Mouse (Mus musculus) erythroblast, embryonic 14.5 days (primary cell): Measurements from ENCODE around the gene Gm156. TPM values are rescaled to one million over a fixed set of nuclear protein-coding genes. Genes with fewer than 3 reads are reported as not detected.
"Not testable (repeated sequence)": the region's sequence is repeated elsewhere in the genome, so short reads cannot be mapped to it uniquely, and the experiment has no call there.

Source experiments
- H3K27me3 ChIP-seq: 2 replicates; pipeline ENCODE4 v1.6.1; 2012; ENCODE audit warnings: inconsistent platforms; ENCODE audit not compliant: control insufficient read depth
- H3K36me3 ChIP-seq: 2 replicates; pipeline ENCODE4 v1.6.1; 2012; ENCODE audit warnings: mild to moderate bottlenecking, inconsistent platforms; ENCODE audit not compliant: control insufficient read depth
- H3K4me1 ChIP-seq: 2 replicates; pipeline ENCODE4 v1.6.1; 2012; ENCODE audit warnings: inconsistent platforms; ENCODE audit not compliant: control insufficient read depth
- H3K4me3 ChIP-seq: replicated peaks from 2 replicates; pipeline ENCODE3; 2012; ENCODE audit warnings: moderate library complexity, mild to moderate bottlenecking, inconsistent platforms
- H3K9me3 ChIP-seq: 2 replicates; pipeline ENCODE4 v1.6.1; 2012; ENCODE audit warnings: low read length, inconsistent platforms, mixed read lengths; ENCODE audit not compliant: control insufficient read depth
- GATA1 ChIP-seq: IDR thresholded peaks from 2 replicates; pipeline ENCODE4 v1.6.1; 2012; ENCODE audit warnings: low read length, inconsistent platforms, mixed read lengths
- TAL1 ChIP-seq: IDR thresholded peaks from 3 replicates; pipeline ENCODE4 v1.6.1; 2012; ENCODE audit warnings: low read length, inconsistent platforms, mixed read lengths
- polyA plus RNA-seq: library from polyadenylated mRNA; stranded (reverse); fragments of >175 nt; gene quantifications from 2 replicates; pipeline ENCODE4 v1.2.3, GENCODE M21; 2012

Gm156 gene
- polyA plus RNA-seq: not detected in 2 replicates

DNA sequence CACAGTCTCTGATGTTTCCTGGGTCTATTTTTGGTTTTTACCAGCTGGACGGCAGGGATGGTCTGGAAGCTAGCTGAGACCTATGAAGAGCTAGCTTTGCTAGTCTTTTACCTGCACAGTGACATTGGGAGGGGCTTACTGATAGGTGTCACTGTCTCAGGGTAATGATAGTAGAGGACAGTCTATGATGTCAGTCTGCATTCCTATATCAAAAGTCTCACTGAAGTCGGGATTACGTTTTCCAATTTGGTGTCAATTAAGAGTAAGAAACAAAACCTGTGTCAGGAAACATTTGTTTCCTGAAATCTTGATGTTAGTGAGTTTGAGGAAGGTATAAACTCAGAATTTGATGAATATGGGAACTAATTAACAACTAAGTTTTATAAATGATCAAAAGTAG, at the start of gene Gm156:
Gene Gm156 (minus strand): TSS at position 101 of the 400 bp plus-strand sequence.
- not testable (repeated sequence) for H3K4me1 ChIP-seq, H3K4me3 ChIP-seq, H3K9me3 ChIP-seq, H3K27me3 ChIP-seq, H3K36me3 ChIP-seq

- H3K27me3 ChIP-seq: no peaks in the 10 kb centered on the region
- no peaks in the 10 kb centered on the region for H3K36me3 ChIP-seq
- no peak overlapping the region for H3K4me3 ChIP-seq
- TF ChIP-seq TAL1 (no peak), GATA1 (no peak)
- no peaks in the 10 kb centered on the region for H3K4me1 ChIP-seq
- H3K9me3 ChIP-seq: no peaks in the 10 kb centered on the region
Observed at GRCm38 (mm10) chr6:129825559-129825958, 41.5 kb upstream of the Gm156 start.

- TF ChIP-seq TAL1 (no peak), GATA1 (no peak)
- H3K9me3 ChIP-seq: no peaks in the 10 kb centered on the region; the same call in 1 of the 2 replicates
- H3K27me3 ChIP-seq: no peaks in the 10 kb centered on the region
Observed at GRCm38 (mm10) chr6:129824004-129824403, 39.9 kb upstream of the Gm156 start.

GRCm38 (mm10) chr6:129817731-129818130, 33.7 kb upstream of the Gm156 start:
- no peaks in the 10 kb centered on the region; the same call in 1 of the 2 replicates for H3K9me3 ChIP-seq
- no peaks in the 10 kb centered on the region for H3K36me3 ChIP-seq
- no peaks in the 10 kb centered on the region for H3K27me3 ChIP-seq
- TF ChIP-seq TAL1 (no peak), GATA1 (no peak)
- no peak overlapping the region for H3K4me3 ChIP-seq
- H3K4me1 ChIP-seq: no peaks in the 10 kb centered on the region

More at GRCm38 (mm10) chr6:129824004-129824403, 39.9 kb upstream of the Gm156 start:
- Histone ChIP-seq H3K36me3 (no peaks in the 10 kb centered on the region), H3K4me3 (no peak overlapping the region), H3K4me1 (no peaks in the 10 kb centered on the region)

- Histone ChIP-seq H3K4me1 (no peaks in the 10 kb centered on the region), H3K36me3 (no peaks in the 10 kb centered on the region), H3K27me3 (no peaks in the 10 kb centered on the region), H3K4me3 (no peak overlapping the region), H3K9me3 (no peaks in the 10 kb centered on the region; the same call in 1 of the 2 replicates)
- no peak for TF ChIP-seq GATA1
- no peak for TF ChIP-seq TAL1
Observed at GRCm38 (mm10) chr6:129747654-129748032, 36.4 kb downstream of the Gm156 start.

DNA sequence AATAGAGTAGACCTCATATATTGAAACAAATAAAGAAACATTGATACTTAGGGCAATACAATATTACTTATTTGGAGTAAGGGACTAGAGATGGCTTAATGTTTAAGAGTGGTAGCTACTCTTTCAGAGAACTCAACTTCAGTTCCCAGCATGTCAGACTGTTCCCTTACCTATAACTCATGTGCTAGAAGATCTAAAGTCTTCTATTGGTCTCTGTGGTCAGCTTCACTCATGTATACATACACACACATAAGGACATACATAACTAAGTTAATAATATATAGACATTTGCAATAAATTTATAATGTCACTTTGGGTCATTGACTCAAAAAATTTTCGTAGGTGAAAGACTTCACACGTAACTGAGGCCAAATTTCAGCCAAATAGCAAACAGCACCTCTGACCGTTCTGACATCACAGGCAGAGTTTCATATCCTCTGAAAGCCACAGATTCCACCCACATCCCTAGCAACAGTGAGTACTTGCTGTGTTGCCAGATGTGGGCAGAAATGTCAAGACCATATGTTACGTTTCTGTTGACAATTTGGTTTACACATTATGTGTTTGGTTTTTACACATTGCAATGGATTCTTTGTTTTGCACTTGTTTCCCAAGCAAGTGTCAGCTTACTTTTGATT, 36.9 kb downstream of the Gm156 start:
- Histone ChIP-seq H3K36me3 (no peaks in the 10 kb centered on the region), H3K4me3 (no peak overlapping the region), H3K4me1 (no peaks in the 10 kb centered on the region), H3K27me3 (no peaks in the 10 kb centered on the region), H3K9me3 (no peaks in the 10 kb centered on the region; the same call in 1 of the 2 replicates)
- TF ChIP-seq TAL1 (no peak), GATA1 (no peak)

GRCm38 (mm10) chr6:129746151-129746550, 37.9 kb downstream of the Gm156 start:
- TF ChIP-seq GATA1: no peak
- no peak for TF ChIP-seq TAL1
- Histone ChIP-seq H3K4me1 (no peaks in the 10 kb centered on the region), H3K4me3 (no peak overlapping the region), H3K9me3 (no peaks in the 10 kb centered on the region; the same call in 1 of the 2 replicates), H3K27me3 (no peaks in the 10 kb centered on the region), H3K36me3 (no peaks in the 10 kb centered on the region)

DNA sequence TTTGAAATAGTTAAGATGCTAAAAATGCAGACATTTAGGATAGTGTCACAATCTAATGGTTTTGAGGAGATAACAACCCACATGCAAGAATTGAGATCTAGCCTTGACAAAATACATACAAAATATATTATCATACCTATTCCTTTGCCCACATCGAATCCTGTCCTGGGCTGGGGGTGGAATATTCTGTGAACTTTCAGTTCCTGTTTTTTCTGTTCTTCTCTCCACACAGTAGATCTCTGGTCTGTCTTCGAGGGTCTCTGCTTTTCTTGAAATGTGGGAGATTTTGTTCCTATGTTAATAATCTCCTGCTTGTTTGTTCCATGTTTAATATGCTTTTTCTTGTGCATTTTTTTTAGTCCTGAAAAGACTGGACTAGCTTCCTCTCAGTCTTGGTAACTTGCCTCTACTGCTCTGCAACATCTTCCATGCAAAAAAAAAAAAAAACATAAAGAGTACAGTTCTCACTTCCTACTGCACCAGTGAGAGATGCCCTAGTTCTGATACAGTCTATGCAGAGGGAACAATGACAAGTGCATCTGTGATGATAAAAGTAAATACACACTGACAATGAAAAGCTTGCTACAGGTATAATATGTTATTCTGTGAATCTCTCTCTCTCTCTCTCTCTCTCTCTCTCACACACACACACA, 43.9 kb downstream of the Gm156 start, which contains the start of gene Klri2:
Gene Klri2 (minus strand): TSS at position 416 of the 653 bp plus-strand sequence.
- H3K4me1 ChIP-seq: no peaks in the 10 kb centered on the region
- H3K4me3 ChIP-seq: no peak within 1 kb of the TSS
- no peaks in the 10 kb centered on the region for H3K36me3 ChIP-seq
- H3K9me3 ChIP-seq: no peaks in the 10 kb centered on the region
- no peak for TF ChIP-seq TAL1
- no peak for TF ChIP-seq GATA1
- no peaks in the 10 kb centered on the region for H3K27me3 ChIP-seq

- Histone ChIP-seq H3K4me3 (no peak overlapping the region), H3K27me3 (no peaks in the 10 kb centered on the region), H3K4me1 (no peaks in the 10 kb centered on the region), H3K9me3 (no peaks in the 10 kb centered on the region), H3K36me3 (no peaks in the 10 kb centered on the region)
- TF ChIP-seq GATA1: no peak
- no peak for TF ChIP-seq TAL1
Observed at GRCm38 (mm10) chr6:129736414-129736813, 47.7 kb downstream of the Gm156 start.
